ENCODE assay signal across 9 mouse cellular contexts in genomic region chr12:69129634-69130310, GRCm38 (mm10). TPM values are rescaled to one million over a fixed set of nuclear protein-coding genes. Genes with fewer than 3 reads are reported as not detected.
A peak's percentile ranks its signal among the peaks of the same experiment; 100 is the strongest.
DNase-seq lines count a peak whose midpoint lies in the region; ATAC-seq and TF ChIP-seq lines count a peak whose summit lies in the region.
"Had no signal": no experiment of that assay in that cellular context is flagged by ENCODE, and none has a peak within 500 bp of the region (broad histone marks: within the 10 kb centered on the region; RNA-seq: fewer than 3 reads in every experiment).

No protein-coding gene starts in this region.

- H3K9ac ChIP-seq in heart, embryonic 12.5 days = no peak overlapping the region
- no peak overlapping the region for H3K9ac ChIP-seq in limb, embryonic 14.5 days (ENCODE audit: low read depth, low read length, severe bottlenecking)
- H3K9ac ChIP-seq: midbrain, embryonic 12.5 days had no signal

- no peak for TF ChIP-seq POLR2A in limb, embryonic 14.5 days (IDR thresholded peaks at IDR 0.05; ENCODE audit: borderline replicate concordance, extremely low read depth, insufficient read depth, insufficient read length)

- intact Hi-C loops in heart, postnatal 14 days (cut with DNase I) = no loop called here

- ATAC-seq in heart, embryonic 12.5 days (ENCODE audit: insufficient number of reproducible peaks, low FRiP score) = no peak
- ATAC-seq in limb, embryonic 14.5 days (ENCODE audit: low FRiP score, low read depth) = no peak
- ATAC-seq in activated CD4-positive, CD25-positive, alpha-beta regulatory T cell, adult 4 months = no peak

- H3K4me2 ChIP-seq in heart, embryonic 12.5 days = peak overlapping the region; percentile 55
- H3K4me2 ChIP-seq in limb, embryonic 14.5 days (replicated peaks; ENCODE audit: low read depth, low read length, severe bottlenecking) = peak overlapping the region; percentile 16; the same call in 1 of the 2 replicates
- H3K4me2 ChIP-seq: midbrain, embryonic 12.5 days had no signal

- H3K27me3 ChIP-seq in heart, embryonic 12.5 days (replicated peaks) = no peaks in the 10 kb centered on the region; the same call in 1 of the 2 replicates
- no peaks in the 10 kb centered on the region for H3K27me3 ChIP-seq in limb, embryonic 14.5 days (ENCODE audit: control insufficient read depth, insufficient read depth, low read length)
- H3K27me3 ChIP-seq: midbrain, embryonic 12.5 days had no signal

- H3K4me3 ChIP-seq in heart, embryonic 12.5 days = peak overlapping the region; percentile 25
- H3K4me3 ChIP-seq in limb, embryonic 14.5 days (replicated peaks; ENCODE audit: low read length) = no peak overlapping the region
- H3K4me3 ChIP-seq: midbrain, embryonic 12.5 days had no signal

- no peaks in the 10 kb centered on the region for H3K36me3 ChIP-seq in heart, embryonic 12.5 days
- H3K36me3 ChIP-seq in limb, embryonic 14.5 days (ENCODE audit: control insufficient read depth, insufficient read depth, low read length) = no peaks in the 10 kb centered on the region
- H3K36me3 ChIP-seq: midbrain, embryonic 12.5 days had no signal

- DNase-seq in heart, postnatal 14 days = no peak
- DNase-seq in thymus, postnatal 4 days = peak; percentile 10
- no peak for DNase-seq in thymus, postnatal 36 days
- no peak for DNase-seq in limb, embryonic 14.5 days (ENCODE audit: low spot score)
- no peak for DNase-seq in frontal cortex, postnatal 25 days (ENCODE audit: low spot score in 2 of 2)
- no peak for DNase-seq in gastrocnemius, postnatal 4 days (ENCODE audit: low spot score in 2 of 2)

- H3K4me1 ChIP-seq in heart, embryonic 12.5 days (replicated peaks) = 0 out of 2 replicates have a peak, but pooled peaks cover 5% of the 10 kb centered on the region
- H3K4me1 ChIP-seq in limb, embryonic 14.5 days (ENCODE audit: control insufficient read depth, insufficient read depth, low read length) = peaks cover 4% of the 10 kb centered on the region; the same call in 1 of the 2 replicates
- H3K4me1 ChIP-seq: midbrain, embryonic 12.5 days had no signal

- H3K27ac ChIP-seq in heart, embryonic 12.5 days (ENCODE audit: poor library complexity, severe bottlenecking) = no peak overlapping the region
- H3K27ac ChIP-seq in limb, embryonic 14.5 days (replicated peaks; ENCODE audit: low read depth, low read length) = no peak overlapping the region
- H3K27ac ChIP-seq: midbrain, embryonic 12.5 days had no signal

- WGBS in heart, embryonic 12.5 days = 38% methylated on average over 15 of the region's 18 CpGs
- 43% methylated on average over 18 of the region's 18 CpGs for WGBS in limb, embryonic 14.5 days

- no peaks in the 10 kb centered on the region for H3K9me3 ChIP-seq in heart, embryonic 12.5 days (replicated peaks)
- H3K9me3 ChIP-seq in limb, embryonic 14.5 days (ENCODE audit: control insufficient read depth, low read length) = no peaks in the 10 kb centered on the region
- H3K9me3 ChIP-seq: midbrain, embryonic 12.5 days had no signal

RNA-seq across cellular contexts. Expression of gene Rps29, which starts 29.2 kb away (rescaled TPM):
- polyA plus RNA-seq in heart, embryonic 12.5 days (2016; fragmentation: Nextera tagmentation; extraction: Ambion mirVana) = 1,310 and 1,336 TPM in 2 replicates
- 1,000 to 10,000 TPM; 1,350 to 1,379 TPM for total RNA-seq in heart, postnatal 14 days (2021)
- polyA plus RNA-seq in limb, embryonic 14.5 days (2012; rRNA removed) = 2,273 and 3,523 TPM in 2 replicates
- polyA plus RNA-seq in limb, embryonic 14.5 days (2014; fragmentation: Nextera tagmentation; extraction: Ambion mirVana) = 1,759 and 1,849 TPM in 2 replicates
- polyA plus RNA-seq in activated CD4-positive, CD25-positive, alpha-beta regulatory T cell, adult 4 months (2017; shearing (Covaris generic)) = 1,000 to 10,000 TPM; 2,273 to 4,022 TPM
- total RNA-seq in gastrocnemius, postnatal 4 days (2021) = 1,000 to 10,000 TPM; 1,550 to 1,635 TPM

RNA-seq across cellular contexts. Expression of gene Lrr1, which starts 38.8 kb away (rescaled TPM):
- polyA plus RNA-seq in heart, embryonic 12.5 days (2016; fragmentation: Nextera tagmentation; extraction: Ambion mirVana) = 16.1 and 17.5 TPM in 2 replicates
- 1 to 10 TPM in 1 of 2 experiments, not detected in 1; 1.0 TPM for total RNA-seq in heart, postnatal 14 days (2021)
- polyA plus RNA-seq in limb, embryonic 14.5 days (2012; rRNA removed) = 11.8 and 14.1 TPM in 2 replicates
- polyA plus RNA-seq in limb, embryonic 14.5 days (2014; fragmentation: Nextera tagmentation; extraction: Ambion mirVana) = 17.4 and 19.8 TPM in 2 replicates
- 1 to 10 TPM; 1.7 to 4.0 TPM for polyA plus RNA-seq in activated CD4-positive, CD25-positive, alpha-beta regulatory T cell, adult 4 months (2017; shearing (Covaris generic))
- 1 to 10 TPM; 1.5 to 3.8 TPM for total RNA-seq in gastrocnemius, postnatal 4 days (2021)

RNA-seq across cellular contexts. Expression of gene Rpl36al, which starts 54.1 kb away (rescaled TPM):
- polyA plus RNA-seq in heart, embryonic 12.5 days (2016; fragmentation: Nextera tagmentation; extraction: Ambion mirVana) = 572 and 579 TPM in 2 replicates
- 100 to 1,000 TPM; 211 to 226 TPM for total RNA-seq in heart, postnatal 14 days (2021)
- polyA plus RNA-seq in limb, embryonic 14.5 days (2012; rRNA removed) = 316 and 600 TPM in 2 replicates
- 586 and 646 TPM in 2 replicates for polyA plus RNA-seq in limb, embryonic 14.5 days (2014; fragmentation: Nextera tagmentation; extraction: Ambion mirVana)
- polyA plus RNA-seq in activated CD4-positive, CD25-positive, alpha-beta regulatory T cell, adult 4 months (2017; shearing (Covaris generic)) = 100 to 1,000 TPM; 638 to 650 TPM
- total RNA-seq in gastrocnemius, postnatal 4 days (2021) = 100 to 1,000 TPM; 310 to 322 TPM

RNA-seq across cellular contexts. Expression of gene Mgat2, which starts 54.2 kb away (rescaled TPM):
- 56.2 and 56.8 TPM in 2 replicates for polyA plus RNA-seq in heart, embryonic 12.5 days (2016; fragmentation: Nextera tagmentation; extraction: Ambion mirVana)
- total RNA-seq in heart, postnatal 14 days (2021) = 10 to 100 TPM; 22.6 to 25.3 TPM
- polyA plus RNA-seq in limb, embryonic 14.5 days (2012; rRNA removed) = 30.1 and 31.0 TPM in 2 replicates
- 59.1 and 60.8 TPM in 2 replicates for polyA plus RNA-seq in limb, embryonic 14.5 days (2014; fragmentation: Nextera tagmentation; extraction: Ambion mirVana)
- polyA plus RNA-seq in activated CD4-positive, CD25-positive, alpha-beta regulatory T cell, adult 4 months (2017; shearing (Covaris generic)) = 10 to 100 TPM; 23.3 to 23.5 TPM
- 10 to 100 TPM; 34.3 to 35.4 TPM for total RNA-seq in gastrocnemius, postnatal 4 days (2021)
